Mouse (Mus musculus): ENCODE data around the gene Trmt13. TPM values are rescaled to one million over a fixed set of nuclear protein-coding genes. Genes with fewer than 3 reads are reported as not detected.

Trmt13 gene
- total and polyA plus RNA-seq, 3 experiments: 12.0 to 15.5 TPM; not detected in 1

GRCm38 (mm10) chr3:116634853-116635252 is 20.5 kb upstream of the Trmt13 start:
- Histone ChIP-seq H3K36me3 (ENCODE audit: control insufficient read depth in 1 of 2, insufficient read depth in 2 of 2, low read length in 2 of 2) (peaks cover 2 to 33% of the 10 kb centered on the region in 2 experiments; a peak in 3 of 4 replicates), H3K27me3 (ENCODE audit: control insufficient read depth in 1 of 2, insufficient read depth in 2 of 2, low read length in 2 of 2) (no peaks in the 10 kb centered on the region), H3K4me1 (ENCODE audit: control insufficient read depth in 1 of 2, insufficient read depth in 2 of 2, low read length in 2 of 2) (no peaks in the 10 kb centered on the region), H3K9ac (ENCODE audit: control insufficient read depth, low read depth, low read length, poor library complexity, severe bottlenecking) (no peak overlapping the region), H3K9me3 (replicated peaks; ENCODE audit: insufficient read depth, low read length) (no peaks in the 10 kb centered on the region), H3K4me3 (ENCODE audit: control insufficient read depth in 1 of 2, insufficient read depth in 1 of 2, low read depth in 2 of 2, low read length in 2 of 2) (no peak overlapping the region), H3K79me2 (ENCODE audit: control insufficient read depth, insufficient read depth, low read length, poor library complexity) (no peaks in the 10 kb centered on the region), H3K27ac (ENCODE audit: control insufficient read depth, low read depth, low read length) (no peak overlapping the region)
- no peak for DNase-seq (ENCODE audit: low read depth, low spot score)
- TF ChIP-seq ETS1 (IDR thresholded peaks at IDR 0.05; ENCODE audit: low read depth, low read length) (no peak), HCFC1 (IDR thresholded peaks at IDR 0.05; ENCODE audit: low read depth, low read length) (no peak)

- H3K4me3 ChIP-seq (ENCODE audit: control insufficient read depth in 1 of 2, insufficient read depth in 1 of 2, low read depth in 2 of 2, low read length in 2 of 2): no peak overlapping the region
- TF ChIP-seq ETS1 (IDR thresholded peaks at IDR 0.05; ENCODE audit: low read depth, low read length): no peak
- peaks cover 0 to 32% of the 10 kb centered on the region in 2 experiments; a peak in 2 of 4 replicates for H3K36me3 ChIP-seq (ENCODE audit: control insufficient read depth in 1 of 2, insufficient read depth in 2 of 2, low read length in 2 of 2)
- no peaks in the 10 kb centered on the region for H3K27me3 ChIP-seq (ENCODE audit: control insufficient read depth in 1 of 2, insufficient read depth in 2 of 2, low read length in 2 of 2)
- H3K9me3 ChIP-seq (replicated peaks; ENCODE audit: insufficient read depth, low read length): no peaks in the 10 kb centered on the region
- no peaks in the 10 kb centered on the region for H3K79me2 ChIP-seq (ENCODE audit: control insufficient read depth, insufficient read depth, low read length, poor library complexity)
- no peak for DNase-seq (ENCODE audit: low read depth, low spot score)
- no peaks in the 10 kb centered on the region for H3K4me1 ChIP-seq (ENCODE audit: control insufficient read depth in 1 of 2, insufficient read depth in 2 of 2, low read length in 2 of 2)
- H3K9ac ChIP-seq (ENCODE audit: control insufficient read depth, low read depth, low read length, poor library complexity, severe bottlenecking): no peak overlapping the region
- H3K27ac ChIP-seq (ENCODE audit: control insufficient read depth, low read depth, low read length): no peak overlapping the region
These were observed 19.7 kb upstream of the Trmt13 start for GRCm38 (mm10) chr3:116634091-116634490.

DNA sequence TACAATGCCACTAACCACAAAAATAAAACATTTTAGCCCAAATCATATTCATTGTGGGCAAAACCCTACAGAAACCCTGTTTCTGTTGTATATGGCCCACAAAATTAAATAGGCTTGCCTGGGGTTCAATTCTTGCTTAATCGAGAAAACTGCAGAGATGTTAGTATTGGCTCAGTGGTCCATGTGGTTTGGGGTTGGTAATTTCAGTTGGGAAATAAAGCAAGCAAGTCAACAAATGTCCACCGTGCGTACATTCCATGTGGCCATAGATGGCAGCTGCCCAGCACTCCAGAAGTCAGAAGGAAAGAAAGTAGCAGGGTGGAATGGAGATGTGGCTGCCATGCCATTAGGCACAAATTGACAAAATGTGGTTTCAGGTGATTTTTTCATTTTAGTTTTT is 18.6 kb upstream of the Trmt13 start:
- TF ChIP-seq BHLHE40 (IDR thresholded peaks at IDR 0.05; ENCODE audit: borderline replicate concordance, low read depth, low read length) (no peak), NELFE (IDR thresholded peaks at IDR 0.05; ENCODE audit: low read depth, low read length) (no peak), EP300 (IDR thresholded peaks at IDR 0.05; ENCODE audit: low read depth in 1 of 2, low read length in 2 of 2) (no peak), MEF2A (IDR thresholded peaks at IDR 0.05; ENCODE audit: extremely low read depth, insufficient replicate concordance, low read depth, low read length, poor library complexity, severe bottlenecking) (no peak), ZNF384 (IDR thresholded peaks at IDR 0.05; ENCODE audit: low read depth, low read length) (no peak), TBP (IDR thresholded peaks at IDR 0.05; ENCODE audit: low read depth, low read length) (no peak), MYB (IDR thresholded peaks at IDR 0.05; ENCODE audit: low read depth, low read length) (no peak), ETS1 (IDR thresholded peaks at IDR 0.05; ENCODE audit: low read depth, low read length) (no peak), RAD21 (IDR thresholded peaks at IDR 0.05; ENCODE audit: low read depth, low read length) (no peak), SIN3A (IDR thresholded peaks at IDR 0.05; ENCODE audit: low read length) (no peak)
- Histone ChIP-seq H3K36me3 (ENCODE audit: control insufficient read depth in 1 of 2, insufficient read depth in 2 of 2, low read length in 2 of 2) (peaks cover 0 to 29% of the 10 kb centered on the region in 2 experiments; a peak in 2 of 4 replicates), H3K9me3 (replicated peaks; ENCODE audit: insufficient read depth, low read length) (no peaks in the 10 kb centered on the region), H3K9ac (ENCODE audit: control insufficient read depth, low read depth, low read length, poor library complexity, severe bottlenecking) (no peak overlapping the region), H3K4me3 (ENCODE audit: control insufficient read depth in 1 of 2, insufficient read depth in 1 of 2, low read depth in 2 of 2, low read length in 2 of 2) (no peak overlapping the region), H3K27ac (ENCODE audit: control insufficient read depth, low read depth, low read length) (no peak overlapping the region), H3K27me3 (ENCODE audit: control insufficient read depth in 1 of 2, insufficient read depth in 2 of 2, low read length in 2 of 2) (no peaks in the 10 kb centered on the region), H3K4me1 (ENCODE audit: control insufficient read depth in 1 of 2, insufficient read depth in 2 of 2, low read length in 2 of 2) (no peaks in the 10 kb centered on the region), H3K79me2 (ENCODE audit: control insufficient read depth, insufficient read depth, low read length, poor library complexity) (no peaks in the 10 kb centered on the region)
- DNase-seq (ENCODE audit: low read depth, low spot score): no peak

All from MEL (cell line).